Mouse (Mus musculus) cerebellum, adult 2 months (tissue): ENCODE results near the gene Tmem156. TPM values are rescaled to one million over a fixed set of nuclear protein-coding genes. Genes with fewer than 3 reads are reported as not detected.

Experiments used
- DNase-seq, 2 experiments: peaks; one replicate each; pipeline ENCODE4 v3.0.0; 2021
- H3K27ac ChIP-seq: fragments of 200-500 bp; 2 replicates; pipeline ENCODE4 v1.5.1; 2012; ENCODE audit warnings: low read length, control low read depth, inconsistent platforms; ENCODE audit not compliant: insufficient read depth
- H3K27me3 ChIP-seq: fragments of 200-500 bp; 2 replicates; pipeline ENCODE4 v1.6.1; 2012; ENCODE audit warnings: inconsistent platforms, mild to moderate bottlenecking, low read length, moderate library complexity; ENCODE audit not compliant: control insufficient read depth, insufficient read depth
- H3K4me1 ChIP-seq: fragments of 200-500 bp; 2 replicates; pipeline ENCODE4 v1.6.1; 2011; ENCODE audit warnings: low read length; ENCODE audit not compliant: control insufficient read depth, insufficient read depth
- H3K4me3 ChIP-seq: fragments of 200-500 bp; replicated peaks from 2 replicates; pipeline ENCODE3; 2011; ENCODE audit warnings: mild to moderate bottlenecking, low read depth, low read length, control low read depth; ENCODE audit not compliant: insufficient read depth
- CTCF ChIP-seq: fragments of 200-500 bp; IDR thresholded peaks from 2 replicates; pipeline ENCODE4 v1.5.1; 2011; ENCODE audit warnings: low read depth, mild to moderate bottlenecking, control low read depth, low read length, moderate library complexity, borderline replicate concordance; ENCODE audit not compliant: insufficient read depth
- POLR2A ChIP-seq: fragments of 200-500 bp; IDR thresholded peaks from 2 replicates; pipeline ENCODE4 v1.6.1; 2011; ENCODE audit warnings: low read length, control low read depth, borderline replicate concordance; ENCODE audit not compliant: insufficient read depth
- WGBS: fragments of 180-500 bp; shearing (Covaris S2); methylation state at CpG from one replicate; pipeline ENCODE4 v1.1.7; 2018; 5-methylcytosine and 5-hydroxymethylcytosine counted together
- polyA plus RNA-seq: library from polyadenylated mRNA; depleted of rRNA; stranded (reverse); fragments of >200 nt; gene quantifications from 2 replicates; pipeline ENCODE4 v1.2.3, GENCODE M21; 2012; rRNA removed

The Tmem156 gene
- 0.08 and 0.16 TPM in 2 replicates for polyA plus RNA-seq

DNA sequence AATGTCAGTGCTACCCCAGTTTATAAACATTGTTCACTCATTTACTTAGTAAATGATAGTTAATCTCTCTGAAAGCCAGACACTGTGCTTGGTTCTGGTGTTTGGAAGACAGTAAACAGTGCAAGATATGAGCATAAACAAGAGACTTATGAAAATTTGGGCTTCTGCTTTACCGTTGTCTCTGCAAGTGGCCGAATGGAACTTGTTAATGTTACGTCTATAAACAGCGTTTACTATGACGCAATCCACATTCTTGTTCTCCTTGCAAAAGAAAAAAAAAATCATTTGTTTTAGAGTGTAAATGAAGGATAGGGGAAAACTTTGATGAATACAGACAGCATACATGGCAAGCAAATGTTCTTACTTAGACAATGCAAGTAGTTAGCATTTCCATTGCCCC is at the start of gene Tmem156:
Gene Tmem156, minus strand, starts transcription at position 212 of the 400 bp plus-strand sequence.
- Histone ChIP-seq H3K27me3 (no peaks in the 10 kb centered on the region), H3K4me3 (no peak within 1 kb of the TSS), H3K27ac (no peak within 1 kb of the TSS), H3K4me1 (peaks cover 8% of the 10 kb centered on the region; the same call in 1 of the 2 replicates)
- TF ChIP-seq POLR2A (no peak), CTCF (no peak)
- DNase-seq: no peak
- WGBS: 95% methylated on average over 5 of the region's 5 CpGs

GRCm38 (mm10) chr5:65141242-65141641 is 49.3 kb upstream of the Tmem156 start:
- H3K4me1 ChIP-seq: no peaks in the 10 kb centered on the region
- no peak overlapping the region for H3K27ac ChIP-seq
- H3K27me3 ChIP-seq: no peaks in the 10 kb centered on the region
- TF ChIP-seq POLR2A (no peak), CTCF (no peak)
- H3K4me3 ChIP-seq: no peak overlapping the region
- DNase-seq: no peak
- WGBS: 95% methylated on average over 8 of the region's 8 CpGs

GRCm38 (mm10) chr5:65137073-65137472 is 45.1 kb upstream of the Tmem156 start:
- Histone ChIP-seq H3K27me3 (no peaks in the 10 kb centered on the region), H3K4me1 (no peaks in the 10 kb centered on the region), H3K4me3 (no peak overlapping the region), H3K27ac (no peak overlapping the region)
- TF ChIP-seq POLR2A: no peak
- no peak for TF ChIP-seq CTCF
- WGBS: 71% methylated on average over 6 of the region's 6 CpGs
- no peak for DNase-seq

DNA sequence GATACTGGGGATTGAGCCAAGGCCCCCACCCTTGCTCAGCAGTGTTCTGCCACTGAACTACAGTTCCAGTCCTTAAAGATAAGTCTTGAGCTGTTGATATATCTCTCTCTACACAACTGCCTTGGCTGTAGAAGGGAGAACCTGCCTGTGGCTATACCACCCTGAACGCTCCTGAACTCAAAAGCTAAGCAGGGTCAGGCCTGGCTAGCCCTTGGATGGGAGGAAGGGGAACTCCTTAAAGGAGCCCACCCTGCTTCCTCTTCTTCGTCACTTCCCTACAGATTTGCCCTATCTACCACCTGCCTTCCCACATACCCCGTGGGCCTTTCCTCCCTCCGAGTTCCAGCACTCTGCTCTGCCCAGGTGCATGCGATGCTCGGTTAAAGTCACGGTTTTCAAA is 44.2 kb upstream of the Tmem156 start:
- 85% methylated on average over 7 of the region's 7 CpGs for WGBS
- TF ChIP-seq CTCF (no peak), POLR2A (no peak)
- H3K4me1 ChIP-seq: no peaks in the 10 kb centered on the region

DNA sequence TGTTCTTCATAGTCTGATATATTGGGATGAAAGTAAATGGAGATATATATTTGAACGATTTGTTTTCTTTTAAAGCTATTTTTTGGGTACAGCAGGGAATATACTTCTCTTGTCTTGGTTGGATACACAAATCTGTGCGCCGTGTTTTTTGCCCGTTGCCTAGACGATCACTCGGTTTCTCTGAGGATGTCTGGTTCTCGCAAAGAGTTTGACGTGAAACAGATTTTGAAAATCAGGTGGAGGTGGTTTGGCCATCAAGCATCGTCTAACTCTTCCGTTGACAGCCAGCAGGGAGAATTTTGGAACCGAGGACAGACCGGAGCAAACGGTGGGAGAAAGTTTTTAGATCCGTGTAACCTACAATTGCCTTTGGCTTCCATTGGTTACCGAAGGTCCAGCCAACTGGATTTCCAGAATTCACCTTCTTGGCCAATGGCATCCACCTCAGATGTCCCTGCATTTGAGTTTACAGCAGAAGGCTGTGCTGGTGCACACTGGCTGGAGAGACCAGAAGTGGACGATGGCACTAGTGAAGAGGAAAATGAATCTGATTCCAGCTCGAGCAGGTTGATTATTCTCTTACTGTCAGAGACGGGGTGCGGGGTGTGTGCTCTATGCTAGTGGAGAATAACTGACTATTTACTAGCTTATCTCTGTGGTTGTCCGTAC is 39.4 kb upstream of the Tmem156 start:
- H3K4me1 ChIP-seq: no peaks in the 10 kb centered on the region
- DNase-seq: peak; percentile 64
- peak overlapping the region; percentile 68 for H3K4me3 ChIP-seq
- WGBS: 4% methylated on average over 20 of the region's 20 CpGs
- no peaks in the 10 kb centered on the region for H3K27me3 ChIP-seq
- TF ChIP-seq CTCF: no peak
- TF ChIP-seq POLR2A: no peak
- no peak overlapping the region for H3K27ac ChIP-seq

More for the DNA sequence above, 44.2 kb upstream of the Tmem156 start:
- no peak overlapping the region for H3K27ac ChIP-seq
- no peaks in the 10 kb centered on the region for H3K27me3 ChIP-seq
- no peak overlapping the region for H3K4me3 ChIP-seq
- DNase-seq: no peak

DNA sequence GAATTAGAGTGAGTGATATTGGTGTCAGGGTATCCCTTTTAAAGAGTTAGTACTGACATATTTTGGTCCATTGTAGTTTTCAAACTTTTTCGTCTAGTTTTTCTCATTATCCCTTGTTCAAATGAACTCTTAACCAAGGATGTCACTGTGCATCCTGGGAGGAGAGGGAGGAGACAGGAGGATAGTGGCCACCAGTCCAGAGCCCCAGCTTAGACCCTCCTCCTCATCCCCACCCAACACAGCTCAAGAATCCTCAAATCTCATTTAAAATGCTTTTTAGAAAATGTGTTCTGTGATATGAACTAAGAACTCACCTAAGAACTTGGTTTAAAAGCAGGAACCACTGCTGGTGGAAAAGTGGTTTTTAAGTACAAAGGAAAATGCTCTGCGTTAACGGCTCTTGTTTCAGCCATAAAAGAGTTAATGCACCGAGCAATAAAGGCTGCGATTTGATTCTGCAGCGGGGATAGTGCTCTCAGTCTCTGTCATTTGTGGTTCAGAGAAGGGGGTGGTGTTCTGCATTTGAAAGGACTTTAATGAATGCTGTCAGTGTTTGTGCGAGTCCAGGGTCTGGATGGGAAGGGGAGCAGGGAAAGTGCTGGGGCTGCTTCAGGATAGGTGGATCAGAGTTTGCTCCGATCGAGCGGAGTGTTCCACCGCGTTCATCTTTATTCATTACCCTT is 38.7 kb upstream of the Tmem156 start:
- no peak overlapping the region for H3K27ac ChIP-seq
- no peaks in the 10 kb centered on the region for H3K4me1 ChIP-seq
- no peak for TF ChIP-seq POLR2A
- no peak for TF ChIP-seq CTCF
- no peaks in the 10 kb centered on the region for H3K27me3 ChIP-seq
- peak; percentile 28 for DNase-seq
- peak overlapping the region; percentile 68 for H3K4me3 ChIP-seq
- WGBS: 6% methylated on average over 12 of the region's 12 CpGs

- Histone ChIP-seq H3K4me1 (no peaks in the 10 kb centered on the region), H3K4me3 (no peak overlapping the region), H3K27me3 (no peaks in the 10 kb centered on the region), H3K27ac (no peak overlapping the region)
- WGBS: 92% methylated on average over 2 of the region's 2 CpGs
- no peak for DNase-seq
- no peak for TF ChIP-seq CTCF
- no peak for TF ChIP-seq POLR2A
Observed at GRCm38 (mm10) chr5:65128481-65128880, 36.5 kb upstream of the Tmem156 start.

DNA sequence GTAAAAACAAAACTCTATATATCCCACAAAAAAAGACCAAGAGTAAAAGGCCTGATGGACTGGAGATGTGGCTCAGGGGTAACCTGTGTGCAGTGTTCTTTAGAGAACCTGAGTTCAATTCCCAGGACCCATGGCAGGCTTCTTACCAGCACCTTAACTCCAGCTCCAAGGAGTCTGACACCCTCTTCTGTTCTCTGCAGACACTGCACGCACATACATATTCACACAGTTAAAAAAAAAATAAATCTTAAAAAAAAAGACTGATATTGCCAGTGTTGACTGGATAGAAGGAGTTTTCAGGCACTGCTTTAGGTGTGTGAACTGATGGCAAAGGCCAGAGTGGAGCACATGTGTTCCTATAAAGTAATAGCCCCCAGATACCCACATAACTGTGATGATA is 34.2 kb upstream of the Tmem156 start:
- 95% methylated on average over 1 of the region's 1 CpGs for WGBS
- TF ChIP-seq POLR2A (no peak), CTCF (no peak)
- Histone ChIP-seq H3K4me3 (no peak overlapping the region), H3K27me3 (no peaks in the 10 kb centered on the region), H3K4me1 (no peaks in the 10 kb centered on the region), H3K27ac (no peak overlapping the region)
- no peak for DNase-seq
